Mouse (Mus musculus) ES-CJ7 (cell line): ENCODE data around the gene Hoxb3.
A peak's percentile ranks its signal among the peaks of the same experiment; 100 is the strongest.

ENCODE experiments used
- DNase-seq: peaks from one replicate; pipeline ENCODE4 v3.0.0; 2011; ENCODE audit warnings: low read depth, low spot score

Hoxb3 gene

DNA sequence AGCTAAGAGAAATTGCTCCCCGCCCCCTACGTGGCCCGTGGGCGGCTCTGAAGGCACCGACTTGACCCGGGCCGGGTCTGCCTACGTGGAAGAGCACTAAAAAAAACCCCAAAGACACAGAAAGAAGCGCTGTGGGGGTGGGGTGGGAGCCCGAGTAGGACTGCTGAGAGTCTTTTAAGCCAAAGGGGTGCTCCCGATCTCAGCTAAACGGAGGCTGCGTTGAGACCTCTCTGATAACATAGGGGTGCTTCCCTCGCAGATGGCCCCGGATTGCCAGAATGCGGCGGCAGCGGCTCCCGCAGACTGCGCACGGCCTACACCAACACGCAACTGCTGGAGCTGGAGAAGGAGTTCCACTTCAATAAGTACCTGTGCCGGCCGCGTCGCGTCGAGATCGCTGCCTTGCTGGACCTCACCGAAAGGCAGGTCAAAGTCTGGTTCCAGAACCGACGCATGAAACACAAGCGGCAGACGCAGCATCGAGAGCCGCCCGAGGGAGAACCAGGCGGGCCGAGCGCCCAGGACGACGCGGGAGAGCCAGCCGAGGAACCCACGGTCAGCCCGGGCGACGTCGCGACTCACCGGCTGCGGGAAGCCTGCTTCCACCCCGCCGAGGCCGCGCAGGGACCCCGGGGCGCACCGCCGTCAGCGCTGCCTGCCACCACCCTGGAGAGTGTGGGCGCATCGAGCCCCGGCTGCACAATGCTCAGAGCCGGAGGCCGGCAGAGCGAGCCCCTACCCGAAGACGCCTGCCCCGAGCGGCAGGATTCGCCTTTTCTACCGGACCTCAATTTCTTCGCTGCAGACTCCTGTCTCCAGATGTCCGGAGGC, 29.8 kb downstream of the Hoxb3 start:
- peak; percentile 78 for DNase-seq

GRCm38 (mm10) chr11:96353522-96353841, 30.4 kb downstream of the Hoxb3 start:
- DNase-seq = no peak

GRCm38 (mm10) chr11:96353939-96354338, 30.8 kb downstream of the Hoxb3 start:
- DNase-seq = peak; percentile 67

GRCm38 (mm10) chr11:96354376-96354775, 31.2 kb downstream of the Hoxb3 start:
- DNase-seq = peak; percentile 93

- no peak for DNase-seq
These were observed 31.7 kb downstream of the Hoxb3 start for GRCm38 (mm10) chr11:96354801-96355311.

DNA sequence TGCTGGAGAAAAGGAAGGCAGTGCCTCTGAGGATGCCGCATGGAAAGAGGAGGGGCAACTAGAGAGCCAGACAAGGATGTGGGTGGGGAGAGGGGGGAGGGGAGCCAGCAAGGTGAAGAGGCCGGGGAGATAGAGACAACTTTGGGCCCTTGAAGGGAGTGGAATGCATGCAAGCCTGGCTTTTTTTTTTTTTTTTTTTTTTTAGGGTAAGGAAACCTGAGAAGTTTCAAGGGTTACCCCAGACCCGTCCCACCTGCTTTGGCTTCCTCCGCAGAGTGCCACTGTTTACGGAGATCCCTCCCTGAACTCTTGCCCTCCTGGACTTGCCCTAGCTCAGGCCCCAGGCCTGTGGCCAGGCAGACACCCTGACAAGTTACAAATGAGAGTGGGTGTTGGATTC, 40.7 kb downstream of the Hoxb3 start:
- peak; percentile 94 for DNase-seq

GRCm38 (mm10) chr11:96365441-96366091, 42.4 kb downstream of the Hoxb3 start, which contains the start of gene Hoxb1:
Gene Hoxb1 (plus strand): TSS chr11:96365752.
- peak; percentile 89 for DNase-seq

DNA sequence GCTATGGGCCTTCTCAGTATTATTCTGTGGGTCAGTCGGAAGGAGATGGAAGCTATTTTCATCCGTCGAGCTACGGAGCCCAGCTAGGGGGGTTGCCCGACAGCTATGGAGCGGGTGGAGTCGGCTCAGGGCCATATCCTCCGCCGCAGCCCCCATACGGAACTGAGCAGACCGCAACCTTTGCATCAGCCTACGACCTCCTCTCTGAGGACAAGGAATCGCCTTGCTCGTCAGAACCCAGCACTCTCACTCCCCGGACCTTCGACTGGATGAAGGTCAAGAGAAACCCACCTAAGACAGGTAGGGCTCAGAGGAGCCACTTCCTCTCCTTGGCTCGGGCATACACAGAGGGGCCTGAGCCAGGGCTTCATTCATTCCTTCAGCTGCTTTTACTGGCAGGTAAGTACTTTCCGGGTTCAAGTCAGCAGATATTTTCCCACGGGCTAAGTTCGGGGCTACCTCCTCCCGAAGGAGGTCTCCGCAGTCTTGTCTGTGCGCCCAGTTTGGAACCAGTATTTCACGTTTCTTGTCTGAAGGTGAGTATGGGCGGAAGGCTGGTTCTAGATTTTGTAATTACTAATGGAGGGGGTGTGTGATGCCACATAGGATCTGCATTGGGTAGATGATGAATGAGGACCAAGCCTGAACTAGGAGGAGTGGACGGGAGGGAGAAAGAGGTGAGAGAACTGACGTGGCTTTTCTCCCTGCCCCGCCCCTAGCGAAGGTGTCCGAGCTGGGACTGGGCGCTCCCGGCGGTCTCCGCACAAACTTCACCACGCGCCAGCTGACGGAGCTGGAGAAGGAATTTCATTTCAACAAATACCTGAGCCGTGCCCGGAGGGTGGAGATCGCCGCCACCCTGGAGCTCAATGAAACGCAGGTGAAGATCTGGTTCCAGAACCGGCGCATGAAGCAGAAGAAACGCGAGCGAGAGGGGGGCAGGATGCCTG, 43.2 kb downstream of the Hoxb3 start:
- DNase-seq = peak; percentile 54

DNA sequence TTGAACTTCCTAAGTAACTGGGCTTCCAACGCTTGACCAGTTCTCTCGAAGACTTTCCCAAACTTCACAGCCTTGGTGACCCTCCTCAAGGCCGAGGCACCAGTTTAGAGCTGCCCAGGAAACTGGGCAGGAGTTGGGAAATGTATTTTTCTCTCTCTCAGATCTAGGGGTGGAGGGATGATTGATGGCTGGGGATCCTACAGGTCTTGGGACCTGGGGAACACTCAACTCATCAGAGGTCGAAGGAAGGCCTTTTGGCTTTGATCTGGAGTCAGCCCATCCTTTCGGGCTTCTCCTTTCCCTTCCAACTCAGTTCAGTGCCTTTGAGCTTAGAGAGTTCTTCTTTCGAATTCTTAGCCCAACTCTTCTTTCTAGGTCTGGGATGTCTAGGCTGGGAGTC, 44.0 kb downstream of the Hoxb3 start:
- no peak for DNase-seq

DNA sequence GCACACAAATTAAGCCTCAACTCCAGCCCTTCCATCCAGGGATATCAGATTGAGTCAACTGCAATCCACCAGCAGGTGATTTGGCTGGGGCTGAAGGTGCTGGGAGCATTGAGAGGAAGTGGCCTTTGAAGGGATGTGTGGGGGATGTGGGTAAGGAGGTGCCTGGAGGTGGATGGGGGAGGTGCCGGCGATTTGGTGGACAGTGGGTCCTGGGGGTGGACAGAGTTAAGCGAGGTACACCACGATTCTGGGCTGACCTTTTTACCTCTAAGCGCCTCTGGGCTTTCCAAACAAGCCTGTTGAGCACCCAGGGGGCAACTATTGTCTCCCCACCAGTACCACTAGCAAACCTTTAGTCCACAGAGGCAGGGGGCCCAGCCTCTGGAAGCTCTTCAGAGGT, 45.6 kb downstream of the Hoxb3 start:
- DNase-seq = no peak

- no peak for DNase-seq
These were observed 46.0 kb downstream of the Hoxb3 start for GRCm38 (mm10) chr11:96369140-96369539.

DNA sequence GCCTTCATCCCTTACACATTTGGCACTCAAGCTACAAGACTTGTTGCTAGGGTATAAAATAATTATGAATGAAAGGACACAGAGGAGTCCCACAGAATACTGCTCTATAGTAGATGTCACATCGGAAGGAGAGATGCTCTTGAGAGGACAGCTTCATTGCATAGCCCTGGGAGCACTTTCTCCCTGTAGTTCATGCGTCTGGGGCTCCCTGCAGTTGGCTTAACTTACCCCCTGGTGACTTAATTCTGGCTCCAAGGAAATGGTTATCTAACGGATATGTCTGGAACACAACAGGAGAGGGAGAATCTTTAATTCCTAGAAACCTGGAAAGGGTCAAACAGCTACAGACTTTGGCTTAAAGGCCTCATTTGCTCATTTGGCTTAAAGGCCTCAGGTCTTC, 48.6 kb downstream of the Hoxb3 start:
- DNase-seq = no peak

DNA sequence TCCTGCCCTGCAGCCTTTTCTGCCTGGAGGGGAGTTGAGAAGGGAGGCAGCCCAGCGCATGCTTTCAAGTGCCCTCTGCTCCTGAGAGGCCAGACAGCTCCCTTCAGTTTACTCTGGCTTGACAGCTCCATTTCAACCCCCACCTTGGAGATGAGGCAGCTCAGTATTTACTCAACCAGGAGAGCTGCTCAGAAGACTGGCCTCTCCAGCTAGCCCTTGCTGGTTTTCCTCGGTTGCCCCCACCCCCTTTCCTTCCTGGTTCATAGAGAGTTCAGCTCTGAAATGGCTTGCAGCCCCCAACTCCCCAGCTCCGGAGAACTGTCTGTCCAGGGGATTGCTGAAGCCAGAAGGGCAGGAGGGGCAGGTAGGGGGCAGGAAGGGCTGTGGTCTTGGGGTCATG, 49.4 kb downstream of the Hoxb3 start:
- DNase-seq = no peak

- peak; percentile 93 for DNase-seq
These were observed 51.7 kb downstream of the Hoxb3 start for GRCm38 (mm10) chr11:96374810-96375209.

GRCm38 (mm10) chr11:96383381-96383780, 60.3 kb downstream of the Hoxb3 start:
- no peak for DNase-seq

DNA sequence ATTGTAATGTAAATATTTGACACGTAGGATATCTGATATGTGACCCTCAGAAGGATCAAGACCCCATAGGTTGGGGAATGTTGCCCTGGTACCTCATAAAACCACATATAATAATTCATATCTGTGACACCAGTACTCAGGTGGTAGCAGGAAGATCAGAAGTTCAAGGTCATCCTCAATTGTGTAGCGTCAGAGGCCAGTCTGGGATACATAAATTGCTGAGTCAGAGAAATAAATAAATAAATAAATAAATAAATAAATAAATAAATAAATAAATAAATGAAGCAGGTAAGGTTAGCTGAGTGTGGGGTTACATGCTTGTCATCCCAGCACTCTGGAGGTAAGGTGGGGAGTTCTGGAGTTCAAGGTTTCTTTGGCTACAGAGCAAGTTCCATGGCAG, 64.5 kb downstream of the Hoxb3 start:
- no peak for DNase-seq

GRCm38 (mm10) chr11:96396772-96397626, 73.9 kb downstream of the Hoxb3 start:
- DNase-seq = peak; percentile 16
